Mouse (Mus musculus): ENCODE results near the gene Nckap5. TPM values are rescaled to one million over a fixed set of nuclear protein-coding genes. Genes with fewer than 3 reads are reported as not detected.

Nckap5 gene
- polyA plus RNA-seq, 1 experiment from 2014 or later = 10.1 TPM

- H3K27me3 ChIP-seq (replicated peaks; ENCODE audit: control insufficient read depth, insufficient read depth, low read length) = no peaks in the 10 kb centered on the region
- no peak overlapping the region for H3K4me3 ChIP-seq (ENCODE audit: low read depth, low read length)
- no peak overlapping the region for H3K4me2 ChIP-seq (ENCODE audit: low read length)
- DNase-seq (ENCODE audit: low spot score) (no peak), ATAC-seq (replicated peaks; ENCODE audit: low FRiP score, low TSS enrichment, low read depth) (no peak)
- H3K9me3 ChIP-seq (ENCODE audit: control insufficient read depth, low read length) = no peaks in the 10 kb centered on the region
- no peaks in the 10 kb centered on the region for H3K36me3 ChIP-seq (ENCODE audit: control insufficient read depth, insufficient read depth, low read length)
- H3K27ac ChIP-seq (ENCODE audit: low read depth) = no peak overlapping the region
- no peaks in the 10 kb centered on the region for H3K4me1 ChIP-seq (replicated peaks; ENCODE audit: control insufficient read depth, insufficient read depth, low read length)
- no peak overlapping the region for H3K9ac ChIP-seq (ENCODE audit: low read length)
- WGBS = 85% methylated on average over 5 of the region's 5 CpGs
Measured at GRCm38 (mm10) chr1:126642751-126643150, 187.8 kb downstream of the Nckap5 start.

DNA sequence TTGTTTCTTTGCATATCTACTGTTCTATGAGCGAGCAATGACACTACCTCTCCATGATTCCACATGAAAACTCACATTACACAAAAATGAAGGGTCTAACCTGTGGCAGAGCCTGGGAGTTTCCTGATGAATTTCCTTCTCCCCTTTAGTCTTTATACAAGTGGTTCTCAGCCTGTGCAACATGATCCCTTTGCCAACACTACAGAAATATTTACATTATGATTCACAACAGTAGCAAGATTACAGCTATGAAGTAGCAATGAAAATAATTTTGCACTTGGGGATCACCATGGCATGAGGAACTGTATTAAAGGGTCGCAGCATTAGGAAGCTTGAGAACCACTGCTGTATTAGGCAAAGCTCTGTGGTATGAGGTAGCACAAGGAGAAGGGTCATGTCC lies 191.1 kb downstream of the Nckap5 start:
- ATAC-seq (replicated peaks; ENCODE audit: low FRiP score, low TSS enrichment, low read depth) = no peak
- Histone ChIP-seq H3K4me2 (ENCODE audit: low read length) (no peak overlapping the region), H3K9ac (ENCODE audit: low read length) (no peak overlapping the region), H3K4me1 (replicated peaks; ENCODE audit: control insufficient read depth, insufficient read depth, low read length) (no peaks in the 10 kb centered on the region), H3K27me3 (replicated peaks; ENCODE audit: control insufficient read depth, insufficient read depth, low read length) (no peaks in the 10 kb centered on the region), H3K4me3 (ENCODE audit: low read depth, low read length) (no peak overlapping the region), H3K9me3 (ENCODE audit: control insufficient read depth, low read length) (no peaks in the 10 kb centered on the region), H3K27ac (ENCODE audit: low read depth) (no peak overlapping the region), H3K36me3 (ENCODE audit: control insufficient read depth, insufficient read depth, low read length) (no peaks in the 10 kb centered on the region)
- no peak for DNase-seq (ENCODE audit: low spot score)
- WGBS = 74% methylated on average over 2 of the region's 2 CpGs

- no peak overlapping the region for H3K9ac ChIP-seq (ENCODE audit: low read length)
- no peaks in the 10 kb centered on the region for H3K4me1 ChIP-seq (replicated peaks; ENCODE audit: control insufficient read depth, insufficient read depth, low read length)
- no peaks in the 10 kb centered on the region for H3K9me3 ChIP-seq (ENCODE audit: control insufficient read depth, low read length)
- 81% methylated on average over 1 of the region's 1 CpGs for WGBS
- H3K27me3 ChIP-seq (replicated peaks; ENCODE audit: control insufficient read depth, insufficient read depth, low read length) = no peaks in the 10 kb centered on the region
- DNase-seq (ENCODE audit: low spot score) = no peak
- H3K4me2 ChIP-seq (ENCODE audit: low read length) = no peak overlapping the region
- no peak overlapping the region for H3K4me3 ChIP-seq (ENCODE audit: low read depth, low read length)
- no peak overlapping the region for H3K27ac ChIP-seq (ENCODE audit: low read depth)
- ATAC-seq (replicated peaks; ENCODE audit: low FRiP score, low TSS enrichment, low read depth) = no peak
- no peaks in the 10 kb centered on the region for H3K36me3 ChIP-seq (ENCODE audit: control insufficient read depth, insufficient read depth, low read length)
Measured at GRCm38 (mm10) chr1:126637515-126637914, 193.1 kb downstream of the Nckap5 start.

DNA sequence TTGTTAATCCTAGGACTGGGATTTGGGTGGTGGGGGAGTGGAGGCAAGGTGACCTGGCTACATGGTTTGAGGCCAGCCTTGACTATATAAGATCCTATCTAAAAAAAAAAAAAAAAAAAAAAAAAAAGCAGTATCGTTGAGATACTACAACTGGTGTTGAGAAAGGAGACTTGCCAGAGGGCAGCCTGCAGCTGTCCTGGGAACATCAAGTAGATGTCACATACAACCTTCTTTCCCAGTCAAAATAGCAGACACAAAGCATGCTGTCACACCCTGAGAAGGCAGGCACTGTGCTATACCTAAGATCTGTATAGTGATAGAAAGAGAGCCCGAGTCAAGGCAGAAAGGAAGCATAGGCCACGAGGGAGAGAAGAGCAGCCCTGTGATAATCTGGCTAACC lies 204.4 kb downstream of the Nckap5 start:
- no peaks in the 10 kb centered on the region for H3K9me3 ChIP-seq (ENCODE audit: control insufficient read depth, low read length)
- no peak overlapping the region for H3K27ac ChIP-seq (ENCODE audit: low read depth)
- no peaks in the 10 kb centered on the region for H3K27me3 ChIP-seq (replicated peaks; ENCODE audit: control insufficient read depth, insufficient read depth, low read length)
- H3K4me1 ChIP-seq (replicated peaks; ENCODE audit: control insufficient read depth, insufficient read depth, low read length) = no peaks in the 10 kb centered on the region
- WGBS = 75% methylated on average over 3 of the region's 3 CpGs
- ATAC-seq (replicated peaks; ENCODE audit: low FRiP score, low TSS enrichment, low read depth) = no peak
- no peak overlapping the region for H3K4me3 ChIP-seq (ENCODE audit: low read depth, low read length)
- H3K9ac ChIP-seq (ENCODE audit: low read length) = no peak overlapping the region
- no peak overlapping the region for H3K4me2 ChIP-seq (ENCODE audit: low read length)
- H3K36me3 ChIP-seq (ENCODE audit: control insufficient read depth, insufficient read depth, low read length) = no peaks in the 10 kb centered on the region
- no peak for DNase-seq (ENCODE audit: low spot score)

DNA sequence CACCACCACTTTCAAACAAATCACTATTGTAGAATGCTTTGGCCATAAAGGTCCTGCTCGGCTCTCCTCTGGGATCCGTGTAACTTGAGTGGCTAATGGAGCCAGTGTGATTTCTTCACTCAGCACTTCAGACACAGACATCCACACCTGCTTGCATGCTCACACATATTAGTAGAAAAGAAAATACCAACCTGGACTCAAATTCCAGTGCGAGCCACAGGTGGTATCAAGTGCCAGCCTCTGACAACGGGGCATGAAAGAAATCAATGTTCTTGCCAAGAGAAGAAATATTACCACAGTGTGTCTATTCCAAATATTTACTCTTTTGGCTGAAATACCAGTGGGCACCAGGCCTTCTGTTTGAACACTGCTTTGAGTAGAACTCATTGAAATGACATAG lies 208.6 kb downstream of the Nckap5 start:
- H3K27me3 ChIP-seq (replicated peaks; ENCODE audit: control insufficient read depth, insufficient read depth, low read length) = no peaks in the 10 kb centered on the region
- no peaks in the 10 kb centered on the region for H3K9me3 ChIP-seq (ENCODE audit: control insufficient read depth, low read length)
- no peak overlapping the region for H3K4me3 ChIP-seq (ENCODE audit: low read depth, low read length)
- H3K4me2 ChIP-seq (ENCODE audit: low read length) = no peak overlapping the region
- H3K4me1 ChIP-seq (replicated peaks; ENCODE audit: control insufficient read depth, insufficient read depth, low read length) = peaks cover 5% of the 10 kb centered on the region; the same call in 1 of the 2 replicates
- H3K36me3 ChIP-seq (ENCODE audit: control insufficient read depth, insufficient read depth, low read length) = no peaks in the 10 kb centered on the region
- no peak for DNase-seq (ENCODE audit: low spot score)
- ATAC-seq (replicated peaks; ENCODE audit: low FRiP score, low TSS enrichment, low read depth) = no peak
- no peak overlapping the region for H3K9ac ChIP-seq (ENCODE audit: low read length)
- 59% methylated on average over 4 of the region's 4 CpGs for WGBS
- H3K27ac ChIP-seq (ENCODE audit: low read depth) = no peak overlapping the region

DNA sequence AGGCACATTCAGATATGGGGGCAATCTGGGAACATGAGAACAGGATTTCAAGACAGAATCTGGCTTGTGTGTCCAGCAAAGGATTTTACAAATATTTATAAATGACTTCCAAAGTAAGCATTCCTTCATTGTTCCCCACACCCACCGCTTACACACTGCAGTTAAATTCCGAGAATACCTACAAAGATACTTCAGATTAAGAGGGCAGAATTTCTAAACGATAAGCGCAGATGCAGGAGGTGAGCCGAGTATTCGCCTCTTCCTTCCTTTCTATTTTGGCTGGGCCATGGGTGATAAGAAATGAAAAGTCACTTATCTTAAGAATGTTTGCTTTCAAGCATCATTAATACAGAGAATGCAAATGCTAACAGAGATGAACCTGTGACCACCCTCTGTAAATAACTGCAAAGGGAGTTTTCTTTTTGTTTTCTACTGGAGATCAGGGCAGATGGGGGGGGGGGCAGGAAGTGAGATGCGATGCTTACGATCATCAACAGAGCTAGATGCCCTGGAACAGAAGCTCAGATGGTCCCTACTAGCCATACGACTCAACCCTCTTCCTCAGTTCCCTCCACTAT lies 213.0 kb downstream of the Nckap5 start:
- no peak overlapping the region for H3K27ac ChIP-seq (ENCODE audit: low read depth)
- no peak for ATAC-seq (replicated peaks; ENCODE audit: low FRiP score, low TSS enrichment, low read depth)

DNA sequence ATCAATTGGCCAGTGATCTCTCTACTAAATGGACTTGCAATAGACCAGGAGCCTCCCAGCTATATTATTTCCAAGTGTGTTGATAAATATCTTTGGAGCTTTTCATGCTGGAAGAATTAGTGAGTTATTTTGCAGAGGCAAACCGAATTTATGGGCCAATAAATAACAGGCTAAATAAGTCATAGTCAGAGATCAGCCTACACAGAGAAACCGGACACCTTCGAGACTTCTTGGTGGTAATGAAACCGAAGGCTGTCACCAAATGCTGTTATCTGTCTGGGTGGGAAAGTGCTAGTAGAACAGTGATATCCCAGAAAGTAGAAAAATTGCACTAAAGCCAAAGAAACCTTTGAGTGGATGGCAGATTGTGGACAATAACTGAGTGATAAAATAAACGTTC lies 213.6 kb downstream of the Nckap5 start:
- Histone ChIP-seq H3K36me3 (ENCODE audit: control insufficient read depth, insufficient read depth, low read length) (no peaks in the 10 kb centered on the region), H3K9me3 (ENCODE audit: control insufficient read depth, low read length) (no peaks in the 10 kb centered on the region), H3K27me3 (replicated peaks; ENCODE audit: control insufficient read depth, insufficient read depth, low read length) (no peaks in the 10 kb centered on the region), H3K9ac (ENCODE audit: low read length) (no peak overlapping the region), H3K27ac (ENCODE audit: low read depth) (no peak overlapping the region), H3K4me1 (replicated peaks; ENCODE audit: control insufficient read depth, insufficient read depth, low read length) (peaks cover 6% of the 10 kb centered on the region; the same call in 1 of the 2 replicates), H3K4me3 (ENCODE audit: low read depth, low read length) (no peak overlapping the region), H3K4me2 (ENCODE audit: low read length) (no peak overlapping the region)
- DNase-seq (ENCODE audit: low spot score) (no peak), ATAC-seq (replicated peaks; ENCODE audit: low FRiP score, low TSS enrichment, low read depth) (no peak)
- 27% methylated on average over 5 of the region's 5 CpGs for WGBS

More for the DNA sequence above, 213.0 kb downstream of the Nckap5 start:
- no peaks in the 10 kb centered on the region for H3K36me3 ChIP-seq (ENCODE audit: control insufficient read depth, insufficient read depth, low read length)
- H3K27me3 ChIP-seq (replicated peaks; ENCODE audit: control insufficient read depth, insufficient read depth, low read length) = no peaks in the 10 kb centered on the region
- H3K9me3 ChIP-seq (ENCODE audit: control insufficient read depth, low read length) = no peaks in the 10 kb centered on the region
- H3K4me1 ChIP-seq (replicated peaks; ENCODE audit: control insufficient read depth, insufficient read depth, low read length) = peaks cover 6% of the 10 kb centered on the region; the same call in 1 of the 2 replicates
- WGBS = 37% methylated on average over 9 of the region's 9 CpGs
- H3K4me2 ChIP-seq (ENCODE audit: low read length) = no peak overlapping the region
- H3K9ac ChIP-seq (ENCODE audit: low read length) = no peak overlapping the region
- H3K4me3 ChIP-seq (ENCODE audit: low read depth, low read length) = no peak overlapping the region
- no peak for DNase-seq (ENCODE audit: low spot score)

DNA sequence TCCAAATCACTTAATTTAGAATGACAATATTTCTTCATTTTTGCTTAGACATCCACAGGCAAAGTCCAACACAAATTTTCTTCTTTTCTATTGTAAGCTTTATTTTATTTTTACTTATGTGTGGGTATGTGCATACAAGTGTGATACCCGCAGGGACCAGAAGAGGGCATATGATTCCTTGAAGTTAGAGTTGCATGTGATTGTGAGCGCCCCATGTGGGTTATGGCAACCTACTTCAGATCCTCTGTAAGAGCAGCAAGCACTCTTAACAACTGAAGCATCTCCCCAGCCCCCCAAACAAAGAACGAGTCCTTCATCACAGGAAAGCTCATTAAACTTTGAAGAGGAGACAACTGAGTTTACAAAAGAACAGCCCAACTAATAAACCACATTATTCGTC lies 217.7 kb downstream of the Nckap5 start:
- 81% methylated on average over 4 of the region's 4 CpGs for WGBS
- Histone ChIP-seq H3K36me3 (ENCODE audit: control insufficient read depth, insufficient read depth, low read length) (no peaks in the 10 kb centered on the region), H3K9ac (ENCODE audit: low read length) (no peak overlapping the region), H3K4me2 (ENCODE audit: low read length) (no peak overlapping the region), H3K27ac (ENCODE audit: low read depth) (no peak overlapping the region), H3K4me3 (ENCODE audit: low read depth, low read length) (no peak overlapping the region), H3K4me1 (replicated peaks; ENCODE audit: control insufficient read depth, insufficient read depth, low read length) (peaks cover 6% of the 10 kb centered on the region; the same call in 1 of the 2 replicates), H3K9me3 (ENCODE audit: control insufficient read depth, low read length) (no peaks in the 10 kb centered on the region), H3K27me3 (replicated peaks; ENCODE audit: control insufficient read depth, insufficient read depth, low read length) (no peaks in the 10 kb centered on the region)
- DNase-seq (ENCODE audit: low spot score) (no peak), ATAC-seq (replicated peaks; ENCODE audit: low FRiP score, low TSS enrichment, low read depth) (no peak)

- no peaks in the 10 kb centered on the region for H3K9me3 ChIP-seq (ENCODE audit: control insufficient read depth, low read length)
- H3K27me3 ChIP-seq (replicated peaks; ENCODE audit: control insufficient read depth, insufficient read depth, low read length) = no peaks in the 10 kb centered on the region
- no peak for DNase-seq (ENCODE audit: low spot score)
- H3K27ac ChIP-seq (ENCODE audit: low read depth) = no peak overlapping the region
- H3K4me2 ChIP-seq (ENCODE audit: low read length) = no peak overlapping the region
- H3K9ac ChIP-seq (ENCODE audit: low read length) = no peak overlapping the region
- no peaks in the 10 kb centered on the region for H3K4me1 ChIP-seq (replicated peaks; ENCODE audit: control insufficient read depth, insufficient read depth, low read length)
- 89% methylated on average over 4 of the region's 4 CpGs for WGBS
- H3K4me3 ChIP-seq (ENCODE audit: low read depth, low read length) = no peak overlapping the region
- no peak for ATAC-seq (replicated peaks; ENCODE audit: low FRiP score, low TSS enrichment, low read depth)
- no peaks in the 10 kb centered on the region for H3K36me3 ChIP-seq (ENCODE audit: control insufficient read depth, insufficient read depth, low read length)
Measured at GRCm38 (mm10) chr1:126608586-126608985, 222.0 kb downstream of the Nckap5 start.
